Mouse (Mus musculus): ENCODE measurements at regions not wholly inside any gene's neighbourhood (a gene's known extent, or its start where the extent isn't known, plus 50 kb on each side); places are given as distances from the start of the nearest gene placed in this dataset.

GRCm38 (mm10) chr13:107861384-107862134, 182.7 kb upstream of the Smim15 start:
- TF ChIP-seq POU5F1 (IDR thresholded peaks at IDR 0.05; ENCODE audit: borderline replicate concordance, low read length) (no peak), CTCF (conservative IDR thresholded peaks at IDR 0.05; ENCODE audit: low read length) (no peak)

Measured in E14TG2a.4 (cell line).